Mouse (Mus musculus): ENCODE measurements around the gene Slc5a9.

DNA sequence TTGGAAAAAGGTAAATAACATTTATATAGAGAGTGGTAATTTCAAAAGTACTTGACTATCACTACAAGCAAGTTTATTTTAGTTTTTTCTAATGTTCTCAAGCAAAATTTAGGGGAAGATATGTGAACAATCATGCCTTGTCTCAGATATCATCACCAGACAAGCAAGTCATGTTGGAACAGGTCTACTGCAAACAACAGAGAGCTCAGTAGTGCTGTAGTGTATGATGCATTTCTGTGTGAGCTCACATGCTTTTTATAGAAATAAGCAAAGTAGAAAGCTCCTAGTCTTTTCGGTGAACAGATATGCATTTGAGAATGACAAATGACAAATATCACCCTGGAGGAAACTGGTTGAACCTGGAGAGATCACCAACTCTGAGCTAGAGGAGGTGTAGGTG is 16.4 kb upstream of the Slc5a9 start, which contains the start of gene Skint8:
- no peak for TF ChIP-seq POLR2A (IDR thresholded peaks at IDR 0.05; ENCODE audit: insufficient read length, low read depth)
- no peak for TF ChIP-seq REST (IDR thresholded peaks at IDR 0.05; ENCODE audit: insufficient read depth, insufficient read length)

All from myocyte (in vitro differentiated cells).